Mouse (Mus musculus): ENCODE results near the gene Spink2.
"Not testable (repeated sequence)": the region's sequence is repeated elsewhere in the genome, so short reads cannot be mapped to it uniquely, and the experiment has no call there.

Spink2 gene

GRCm38 (mm10) chr5:77211236-77211635 lies at the start of gene Spink2:
Gene Spink2 (minus strand): TSS chr5:77211471.
- no peak for DNase-seq (ENCODE audit: low spot score in 2 of 2)

GRCm38 (mm10) chr5:77260141-77260540 lies 48.9 kb upstream of the Spink2 start:
- no peak for DNase-seq (ENCODE audit: low spot score in 2 of 2)

- DNase-seq (ENCODE audit: low spot score in 2 of 2), result no peak
These were observed 48.0 kb upstream of the Spink2 start for GRCm38 (mm10) chr5:77259315-77259714.

GRCm38 (mm10) chr5:77257603-77258002 lies 46.3 kb upstream of the Spink2 start:
- no peak for DNase-seq (ENCODE audit: low spot score in 2 of 2)

- DNase-seq (ENCODE audit: low spot score in 2 of 2), result no peak
These were observed 43.1 kb upstream of the Spink2 start for GRCm38 (mm10) chr5:77254402-77254801.

GRCm38 (mm10) chr5:77253154-77253553 lies 41.9 kb upstream of the Spink2 start:
- no peak for DNase-seq (ENCODE audit: low spot score in 2 of 2)

- no peak for DNase-seq (ENCODE audit: low spot score in 2 of 2)
These were observed 41.0 kb upstream of the Spink2 start for GRCm38 (mm10) chr5:77252115-77252827.

GRCm38 (mm10) chr5:77251656-77252055 lies 40.4 kb upstream of the Spink2 start:
- no peak for DNase-seq (ENCODE audit: low spot score in 2 of 2)

- no peak for DNase-seq (ENCODE audit: low spot score in 2 of 2)
These were observed 38.8 kb upstream of the Spink2 start for GRCm38 (mm10) chr5:77250083-77250482.

GRCm38 (mm10) chr5:77245787-77246671 lies 34.8 kb upstream of the Spink2 start:
- no peak for DNase-seq (ENCODE audit: low spot score in 2 of 2)

GRCm38 (mm10) chr5:77245463-77245786 lies 34.2 kb upstream of the Spink2 start:
- DNase-seq (ENCODE audit: low spot score in 2 of 2), result no peak

GRCm38 (mm10) chr5:77244331-77244987 lies 33.2 kb upstream of the Spink2 start:
- peak; percentile 20 to 30 for DNase-seq (ENCODE audit: low spot score in 2 of 2)

- DNase-seq (ENCODE audit: low spot score in 2 of 2), result no peak
These were observed 25.8 kb upstream of the Spink2 start for GRCm38 (mm10) chr5:77237104-77237503.

- no peak for DNase-seq (ENCODE audit: low spot score in 2 of 2)
These were observed 23.6 kb upstream of the Spink2 start for GRCm38 (mm10) chr5:77234921-77235320.

- DNase-seq (ENCODE audit: low spot score in 2 of 2), result not testable (repeated sequence)
These were observed 20.6 kb upstream of the Spink2 start for GRCm38 (mm10) chr5:77231863-77232262.

GRCm38 (mm10) chr5:77228986-77229385 lies 17.7 kb upstream of the Spink2 start:
- no peak for DNase-seq (ENCODE audit: low spot score in 2 of 2)

GRCm38 (mm10) chr5:77223043-77223975 lies 12.0 kb upstream of the Spink2 start:
- no peak for DNase-seq (ENCODE audit: low spot score in 2 of 2)

GRCm38 (mm10) chr5:77217724-77218123 lies 6.5 kb upstream of the Spink2 start:
- no peak for DNase-seq (ENCODE audit: low spot score in 2 of 2)

- peak; percentile 19 to 55 for DNase-seq (ENCODE audit: low spot score in 2 of 2)
These were observed 5.9 kb upstream of the Spink2 start for GRCm38 (mm10) chr5:77217211-77217610.

- DNase-seq (ENCODE audit: low spot score in 2 of 2), result no peak
These were observed 5.1 kb downstream of the Spink2 start for GRCm38 (mm10) chr5:77206134-77206533.

- no peak for DNase-seq (ENCODE audit: low spot score in 2 of 2)
These were observed 9.0 kb downstream of the Spink2 start for GRCm38 (mm10) chr5:77202238-77202637.
